Mouse (Mus musculus): ENCODE results near the gene CN725425.

Gene CN725425

DNA sequence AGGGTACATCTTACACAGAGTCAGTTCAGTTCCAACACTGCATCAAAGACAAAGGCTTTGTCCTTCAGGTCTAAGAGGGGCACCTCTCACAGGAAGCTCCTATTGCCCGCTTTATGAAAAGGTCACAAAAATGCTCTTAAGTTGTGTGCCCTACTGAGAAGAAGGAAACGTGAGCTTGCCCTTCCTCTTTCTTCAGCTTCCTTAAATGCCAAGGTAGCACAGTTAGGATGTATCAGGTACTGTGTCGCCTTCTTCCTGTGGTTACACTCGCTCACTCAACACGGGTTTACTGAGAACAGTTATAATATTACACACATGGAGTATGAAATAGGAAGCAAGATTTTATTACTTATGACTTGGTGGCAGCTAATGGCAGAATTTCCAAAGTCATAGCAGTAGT, 38.0 kb downstream of the CN725425 start:
- DNase-seq: no peak

DNA sequence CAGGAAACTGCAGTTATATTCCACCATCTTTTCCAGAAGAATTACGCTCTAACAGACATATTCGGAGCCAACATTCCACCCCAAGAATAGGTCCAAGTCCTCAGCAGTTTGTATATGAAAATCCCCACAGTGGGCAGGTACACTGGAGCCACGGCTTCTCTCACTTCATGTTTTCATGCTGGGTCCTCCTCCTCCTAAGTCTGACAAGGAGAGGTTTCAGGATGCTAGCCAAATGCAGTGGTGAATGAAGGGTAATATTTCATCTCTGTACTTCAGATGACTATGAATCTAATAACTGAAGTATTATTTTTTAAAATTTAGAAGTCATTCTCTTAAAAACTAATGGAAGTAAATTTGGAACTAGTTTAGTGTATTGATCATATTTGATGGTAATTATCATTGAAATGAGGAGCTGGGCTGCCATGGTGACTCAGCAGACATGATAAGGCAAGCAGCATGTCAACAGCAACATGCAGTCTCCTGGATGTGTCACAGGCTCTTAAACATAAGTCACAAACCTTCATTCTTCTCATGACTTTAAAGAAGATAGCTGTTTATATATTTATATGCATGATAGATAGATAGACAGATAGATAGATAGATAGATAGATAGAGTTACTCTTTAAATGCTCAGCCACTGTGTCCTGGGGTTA, 41.5 kb downstream of the CN725425 start:
- DNase-seq: no peak

DNA sequence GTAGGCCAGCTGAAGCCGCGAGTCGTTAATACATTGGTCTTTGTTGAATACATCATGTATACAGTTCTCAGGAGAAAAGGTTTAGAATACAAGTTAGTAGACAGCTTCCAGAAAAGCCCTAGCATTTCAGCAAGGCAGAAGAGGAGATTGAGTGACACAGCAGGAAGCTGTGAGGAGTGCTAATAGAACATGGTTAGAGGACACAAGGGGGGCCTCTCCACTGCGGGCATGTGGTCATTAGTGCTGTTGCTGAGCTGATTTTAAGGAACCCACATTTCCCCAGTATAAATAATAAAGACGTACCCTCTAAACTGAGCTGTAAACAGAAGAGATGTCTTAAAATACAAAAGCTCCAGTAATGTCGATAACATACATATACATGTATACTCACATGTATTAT, 51.5 kb downstream of the CN725425 start:
- no peak for DNase-seq

DNA sequence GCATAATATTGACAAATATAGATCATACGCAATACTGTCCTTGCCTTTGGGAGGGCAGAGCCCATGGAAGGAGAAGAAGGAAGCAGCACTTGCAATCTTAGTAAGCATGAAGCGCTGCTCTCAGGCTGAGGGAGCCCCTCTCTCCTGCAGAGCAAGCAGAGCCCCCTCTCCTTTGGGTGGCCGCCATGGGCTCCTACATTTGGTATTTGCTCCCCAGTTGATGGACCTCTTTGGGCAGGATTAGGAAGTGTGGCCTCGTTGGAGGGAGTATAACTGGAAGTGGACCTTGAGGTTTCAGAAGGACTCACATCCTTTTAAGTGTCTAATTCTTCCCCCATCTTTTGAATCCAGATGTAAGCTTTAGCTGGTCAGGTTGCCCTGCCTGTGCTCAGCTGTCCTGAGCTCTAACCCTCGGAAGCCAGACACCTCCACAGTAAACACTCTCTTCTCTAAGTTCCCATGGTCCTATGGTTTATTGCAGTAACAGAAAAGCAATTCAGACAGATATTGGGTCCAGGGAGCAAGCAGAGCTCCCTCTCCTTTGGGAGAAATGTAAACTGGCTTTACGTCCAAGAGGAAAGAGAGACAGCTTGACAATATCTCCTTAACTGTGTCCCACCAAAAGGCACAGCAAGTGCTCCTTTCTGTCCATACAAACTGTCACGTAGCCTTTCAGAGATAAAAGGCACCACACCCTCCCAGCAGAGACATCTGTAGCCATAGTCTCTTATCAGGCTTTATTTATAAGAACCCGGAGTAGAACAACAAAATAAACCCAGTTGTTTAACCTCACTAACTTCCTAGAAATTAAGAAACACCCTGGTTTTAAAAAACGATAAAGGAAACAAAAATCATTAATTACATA, 52.5 kb downstream of the CN725425 start:
- no peak for DNase-seq

DNA sequence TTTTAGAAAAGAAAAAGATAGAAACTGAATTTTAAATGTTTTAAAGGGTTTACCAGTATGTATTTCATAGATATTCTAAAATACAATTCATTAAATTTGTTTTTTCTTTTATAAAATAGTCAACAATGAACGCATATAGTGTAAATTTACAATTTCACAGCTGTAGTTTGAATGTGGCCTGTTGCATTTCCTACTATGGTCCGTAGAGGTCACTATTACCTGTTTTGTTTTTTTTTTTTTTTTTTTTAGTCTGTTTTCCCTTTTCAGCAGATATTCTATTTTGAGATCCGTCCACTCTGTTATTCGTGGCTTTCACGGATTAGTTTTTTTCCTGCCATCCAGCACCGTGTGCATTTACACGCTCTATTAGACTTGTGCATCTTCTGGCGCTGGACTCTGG, 53.7 kb downstream of the CN725425 start:
- DNase-seq: no peak

DNA sequence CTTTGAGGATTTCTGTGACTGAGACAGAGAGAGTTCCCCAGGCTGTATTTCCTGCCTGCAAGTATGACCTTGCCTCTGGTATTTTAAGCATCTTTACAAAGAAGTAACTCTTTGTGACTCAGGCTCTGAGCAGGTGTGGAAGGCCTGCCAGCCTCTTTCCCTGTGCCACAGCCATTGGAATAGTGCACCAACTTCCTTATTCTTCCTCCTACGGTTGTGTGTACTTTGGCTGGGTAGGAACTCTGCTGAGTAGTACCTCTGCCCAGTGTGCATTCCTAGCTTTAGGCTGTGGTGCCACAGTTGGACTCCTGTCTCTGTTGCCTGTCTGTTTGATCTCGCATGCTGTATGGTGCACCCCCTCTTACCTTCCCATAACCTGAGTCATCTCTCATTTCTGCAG, 56.0 kb downstream of the CN725425 start:
- DNase-seq: no peak

DNA sequence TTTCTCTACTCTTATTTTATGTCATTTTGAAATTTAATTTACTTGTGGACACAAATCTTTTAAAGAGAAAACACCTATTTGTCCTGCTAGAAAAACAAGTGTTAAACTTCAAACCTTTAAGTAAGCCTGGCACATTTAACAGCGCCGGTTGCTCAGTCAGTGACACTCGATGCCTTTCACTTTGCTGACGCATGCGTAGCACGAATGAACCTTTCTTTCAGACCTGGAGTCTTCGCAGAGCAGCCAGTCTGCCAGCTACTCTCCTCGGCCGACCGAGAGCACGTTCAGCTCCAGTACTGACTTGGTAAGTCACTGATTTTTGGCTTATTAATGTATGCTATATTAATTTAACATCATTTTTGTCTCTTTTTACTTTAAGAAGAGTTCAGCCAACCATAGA, 57.8 kb downstream of the CN725425 start:
- no peak for DNase-seq

DNA sequence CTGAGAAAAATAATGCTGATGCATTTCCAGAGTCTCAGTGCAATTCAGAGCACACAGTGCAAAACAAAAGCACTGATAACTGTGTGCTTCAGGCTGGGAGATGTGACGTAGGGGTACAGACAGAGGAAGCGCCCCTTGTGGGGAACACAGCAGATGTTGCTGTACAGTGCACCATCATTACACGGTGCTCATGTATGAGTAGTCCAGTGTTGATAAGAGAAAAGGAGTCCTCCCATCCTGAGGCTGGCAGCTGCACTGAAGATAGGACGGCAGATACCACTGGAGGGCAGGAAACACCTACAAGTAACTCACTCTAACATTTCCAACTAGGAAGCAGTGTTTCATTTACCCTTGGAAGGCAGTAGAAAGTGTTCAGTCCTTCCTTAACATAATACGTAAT, 61.3 kb downstream of the CN725425 start:
- DNase-seq: no peak

DNA sequence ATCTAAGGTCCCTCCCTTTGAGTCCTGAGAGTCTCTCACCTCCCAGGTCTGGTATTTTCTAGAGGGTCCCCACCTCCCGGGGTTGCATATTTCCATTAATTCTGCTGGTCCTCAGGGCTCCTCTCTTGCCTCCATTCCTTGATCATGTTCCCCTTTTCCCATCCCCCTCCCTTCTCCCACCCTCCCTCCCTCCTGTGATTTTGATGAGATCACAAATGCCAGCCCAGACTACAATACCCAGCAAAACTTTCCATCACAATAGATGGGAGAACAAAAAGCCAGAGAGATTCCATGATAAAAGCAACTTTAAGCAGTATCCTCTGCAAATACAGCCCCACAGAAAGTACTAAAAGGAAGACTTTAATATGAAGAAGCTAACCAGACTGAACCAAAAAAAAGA, 64.6 kb downstream of the CN725425 start:
- DNase-seq: no peak

DNA sequence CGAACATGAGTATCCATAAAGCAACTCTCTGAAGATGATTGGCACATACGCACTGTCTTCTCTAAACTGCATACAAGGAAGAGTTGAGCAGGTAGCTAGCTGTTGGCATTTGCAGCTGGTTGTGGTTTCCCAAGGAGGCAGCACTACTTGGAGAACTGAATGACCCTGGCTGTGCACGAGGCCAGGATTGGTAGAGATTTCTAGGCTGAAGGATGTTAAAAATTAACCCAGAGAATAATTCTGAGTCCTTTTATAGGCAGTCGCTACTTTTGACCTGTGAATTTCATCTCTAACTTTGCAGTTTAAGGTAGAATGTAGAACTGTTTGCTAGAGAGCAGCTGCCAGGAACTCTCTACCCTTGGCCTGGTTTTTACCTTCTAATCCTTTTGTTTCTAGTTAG, 69.2 kb downstream of the CN725425 start:
- no peak for DNase-seq

DNA sequence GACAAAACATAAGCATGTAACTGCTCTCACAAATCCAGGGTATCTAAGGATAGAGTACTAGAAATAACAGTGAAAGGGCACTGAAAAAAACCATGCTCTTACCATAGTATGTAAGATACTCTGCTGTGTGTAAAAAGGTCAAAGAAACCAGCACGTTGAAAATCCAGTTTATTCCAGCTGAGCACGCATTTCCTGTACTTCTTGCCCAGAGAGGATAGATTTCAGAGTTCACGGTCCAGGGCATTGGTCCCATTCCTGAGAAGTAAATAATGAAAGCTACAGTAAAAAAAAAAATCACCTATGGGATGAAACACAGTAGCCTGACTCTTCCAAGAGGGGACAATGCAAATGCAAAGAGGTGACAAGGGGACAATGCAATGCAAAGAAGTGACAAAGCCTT, 76.7 kb downstream of the CN725425 start:
- DNase-seq: no peak

DNA sequence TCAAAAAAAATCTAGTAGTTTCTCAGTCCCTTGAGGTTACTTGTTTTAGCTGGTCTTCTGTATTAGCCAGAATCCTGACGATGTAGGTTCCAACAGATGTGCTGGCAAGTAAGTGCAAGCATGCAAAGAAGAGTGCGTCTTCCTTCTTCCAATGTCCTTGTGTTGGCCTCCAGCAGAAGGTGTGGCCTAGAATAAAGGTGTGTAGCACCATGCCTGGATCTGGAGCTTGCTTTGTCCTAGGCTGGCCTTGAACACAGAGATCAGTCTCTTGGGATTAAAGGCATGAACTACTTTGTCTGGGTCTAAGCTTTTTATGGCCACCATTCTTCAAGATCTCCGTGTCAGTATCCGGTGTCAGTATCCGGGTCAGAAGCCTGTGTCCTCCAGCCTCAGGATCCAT, 80.3 kb downstream of the CN725425 start:
- DNase-seq: no peak

DNA sequence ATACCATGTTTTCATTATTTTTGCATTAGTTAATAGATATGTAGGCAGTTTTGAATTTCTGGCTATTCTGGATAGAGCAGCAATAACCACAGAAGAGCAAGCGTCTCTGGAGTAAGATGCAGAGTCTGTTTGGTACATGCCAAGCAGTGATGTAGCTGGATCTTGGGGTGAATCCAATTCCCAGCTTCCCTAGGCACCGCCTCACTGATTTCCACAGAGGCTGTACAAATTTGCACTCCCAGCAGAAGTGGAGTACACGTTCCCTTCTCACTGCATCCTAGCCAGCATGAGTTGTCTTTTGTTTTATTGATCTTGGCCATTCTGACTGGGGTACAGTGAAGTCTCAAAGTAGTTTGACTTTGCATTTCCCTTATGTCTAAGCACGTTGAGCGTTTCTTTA, 82.2 kb downstream of the CN725425 start:
- DNase-seq: no peak

DNA sequence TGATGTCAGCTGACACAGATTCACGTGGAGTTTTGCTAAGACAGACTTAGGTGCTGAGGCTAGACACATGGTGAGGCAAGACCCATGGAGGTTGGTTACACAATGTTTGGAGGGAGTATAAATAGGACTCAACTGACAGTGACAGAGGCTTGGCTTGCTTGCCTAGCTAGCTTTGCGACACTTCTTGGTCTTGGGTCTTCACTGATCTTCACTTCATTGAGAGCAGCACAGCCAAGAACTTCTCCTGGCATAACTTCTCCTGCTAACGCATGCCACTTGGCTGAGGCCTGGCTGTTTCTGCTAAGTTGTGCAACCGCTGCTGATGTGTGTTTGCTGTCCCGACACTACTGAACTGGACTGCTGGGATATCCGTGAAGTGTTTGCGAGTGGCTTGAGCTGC, 83.5 kb downstream of the CN725425 start:
- no peak for DNase-seq

DNA sequence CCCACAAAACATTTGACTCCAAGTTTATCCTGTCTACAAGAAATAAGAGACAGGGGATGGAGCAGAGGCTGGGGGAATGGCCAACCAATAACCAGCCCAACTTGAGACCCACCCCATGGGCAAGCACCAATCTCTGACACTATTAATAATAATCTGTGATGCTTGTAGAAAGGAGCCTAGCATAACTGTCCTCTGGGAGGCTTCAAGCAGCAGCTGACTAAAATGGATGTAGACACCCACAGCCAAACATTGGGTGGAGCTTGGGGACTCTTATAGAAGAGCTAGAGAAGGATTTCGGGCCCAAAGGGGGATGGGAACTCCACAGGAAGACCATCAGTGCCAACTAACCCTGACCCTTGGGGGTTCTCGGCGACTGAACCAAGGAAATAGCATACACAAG, 84.1 kb downstream of the CN725425 start:
- DNase-seq: no peak

DNA sequence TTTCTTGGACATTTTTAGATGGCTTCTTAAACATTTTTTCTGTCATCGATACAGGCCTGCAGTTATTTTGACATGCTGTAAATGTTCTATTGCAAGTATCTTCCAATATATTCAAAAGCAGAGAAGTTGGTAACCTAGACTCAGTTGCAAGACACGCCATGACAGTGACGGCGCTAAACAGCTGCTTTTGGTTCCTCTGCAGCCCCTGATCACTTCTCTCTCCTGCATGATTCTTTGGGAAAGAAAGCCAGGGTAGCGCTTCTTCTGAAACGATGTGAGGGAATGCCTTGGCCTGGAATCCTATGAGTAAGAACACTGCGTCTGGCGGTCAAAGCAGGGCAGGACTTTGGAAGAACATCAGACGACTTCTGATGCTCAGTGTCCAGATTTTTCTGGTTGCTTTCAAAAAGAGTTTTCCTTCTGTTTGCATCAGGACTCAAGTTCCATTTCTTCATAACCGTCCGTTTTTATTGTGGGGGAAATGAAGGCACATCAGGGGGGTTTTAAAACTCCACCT, 100.1 kb downstream of the CN725425 start:
- DNase-seq: no peak

DNA sequence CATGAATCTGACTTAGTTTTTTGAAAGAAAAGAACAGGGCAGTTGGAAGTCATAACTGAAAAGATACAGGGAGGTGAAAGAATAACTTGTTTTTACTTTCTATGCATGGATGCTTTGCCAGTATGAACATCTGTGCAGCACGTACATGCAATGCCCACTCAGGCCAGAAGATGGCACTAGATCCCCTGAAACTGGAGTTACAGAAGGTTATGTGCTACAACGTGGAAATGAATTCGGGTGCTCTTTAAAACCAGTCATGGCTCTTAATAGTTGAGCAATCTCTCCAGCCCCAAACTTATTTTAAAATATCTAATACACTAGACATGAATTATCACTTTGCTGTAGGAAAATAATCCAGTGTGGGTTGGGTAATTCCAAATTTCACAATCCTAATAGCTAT, 102.1 kb downstream of the CN725425 start:
- peak; percentile 71 for DNase-seq

DNA sequence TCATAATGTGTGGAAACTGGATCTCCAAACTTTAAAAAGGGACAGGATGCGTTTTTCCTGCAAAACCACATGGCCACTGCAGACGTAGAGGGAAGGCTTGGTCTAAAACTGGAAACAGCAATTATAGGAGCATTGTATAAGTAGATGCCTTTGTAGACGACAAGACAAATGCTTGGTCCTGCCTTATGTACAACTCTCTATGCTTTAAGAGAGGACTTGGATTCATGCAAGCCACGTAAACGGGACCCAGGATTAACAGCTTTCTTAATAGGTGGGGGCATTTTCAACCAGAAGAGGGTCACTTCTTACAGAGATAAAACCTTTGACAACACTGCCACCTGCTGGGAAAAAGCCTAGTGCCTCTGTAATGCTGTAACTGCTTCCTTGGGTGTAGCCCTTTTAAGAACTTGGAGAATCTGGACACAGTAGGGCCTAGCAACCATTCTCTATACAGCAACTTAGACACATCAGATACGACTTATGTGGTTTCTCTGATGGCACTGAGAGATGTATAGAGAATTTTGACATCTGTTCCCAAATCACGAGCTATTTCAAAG, 105.1 kb downstream of the CN725425 start:
- DNase-seq: no peak
